Mouse (Mus musculus) bone marrow macrophage, adult 2 months (primary cell): ENCODE measurements at regions not wholly inside any gene's neighbourhood (a gene's known extent, or its start where the extent isn't known, plus 50 kb on each side); places are given as distances from the start of the nearest gene placed in this dataset.

Source experiments
- H3K27ac ChIP-seq: 2 replicates; pipeline ENCODE4 v1.5.1; 2012; ENCODE audit warnings: low read depth, low read length; ENCODE audit not compliant: insufficient read depth
- H3K4me1 ChIP-seq: 2 replicates; pipeline ENCODE4 v1.6.1; 2012; ENCODE audit warnings: low read length; ENCODE audit not compliant: control insufficient read depth, insufficient read depth
- H3K4me3 ChIP-seq: 2 replicates; pipeline ENCODE4 v1.5.1; 2012; ENCODE audit warnings: mild to moderate bottlenecking, low read length, moderate library complexity; ENCODE audit not compliant: insufficient read depth
- CTCF ChIP-seq: IDR thresholded peaks from 2 replicates; pipeline ENCODE4 v1.5.1; 2012; ENCODE audit warnings: low read depth, mild to moderate bottlenecking, low read length, moderate library complexity
- POLR2A ChIP-seq: IDR thresholded peaks from 2 replicates; pipeline ENCODE4 v1.6.1; 2012; ENCODE audit warnings: mild to moderate bottlenecking, low read depth, low read length, borderline replicate concordance

- Histone ChIP-seq H3K27ac (no peak overlapping the region), H3K4me1 (no peaks in the 10 kb centered on the region)
- TF ChIP-seq CTCF, result no peak
- TF ChIP-seq POLR2A, result no peak
These were observed 175.5 kb downstream of the Vrk1 start for GRCm38 (mm10) chr12:106185398-106186077.

GRCm38 (mm10) chr12:106186501-106186900 lies 176.5 kb downstream of the Vrk1 start:
- Histone ChIP-seq H3K27ac (no peak overlapping the region), H3K4me3 (no peak overlapping the region), H3K4me1 (no peaks in the 10 kb centered on the region)
- TF ChIP-seq POLR2A, result no peak
- TF ChIP-seq CTCF, result no peak

More at GRCm38 (mm10) chr12:106185398-106186077, 175.5 kb downstream of the Vrk1 start:
- H3K4me3 ChIP-seq, result no peak overlapping the region

- Histone ChIP-seq H3K4me3 (no peak overlapping the region), H3K4me1 (no peaks in the 10 kb centered on the region), H3K27ac (no peak overlapping the region)
- TF ChIP-seq POLR2A, result no peak
- TF ChIP-seq CTCF, result no peak
These were observed 181.7 kb downstream of the Vrk1 start for GRCm38 (mm10) chr12:106191771-106192170.

GRCm38 (mm10) chr12:106199302-106199701 lies 189.3 kb downstream of the Vrk1 start:
- TF ChIP-seq CTCF, result no peak
- TF ChIP-seq POLR2A, result no peak
- H3K4me1 ChIP-seq, result no peaks in the 10 kb centered on the region
- H3K4me3 ChIP-seq, result no peak overlapping the region
- no peak overlapping the region for H3K27ac ChIP-seq

GRCm38 (mm10) chr12:106203526-106203925 lies 193.5 kb downstream of the Vrk1 start:
- TF ChIP-seq POLR2A (no peak), CTCF (no peak)
- Histone ChIP-seq H3K4me3 (no peak overlapping the region), H3K27ac (no peak overlapping the region), H3K4me1 (no peaks in the 10 kb centered on the region)

- no peaks in the 10 kb centered on the region for H3K4me1 ChIP-seq
- no peak overlapping the region for H3K4me3 ChIP-seq
- H3K27ac ChIP-seq, result no peak overlapping the region
- TF ChIP-seq POLR2A (no peak), CTCF (no peak)
These were observed 200.9 kb downstream of the Vrk1 start for GRCm38 (mm10) chr12:106210959-106211358.

GRCm38 (mm10) chr12:106211488-106211887 lies 201.5 kb downstream of the Vrk1 start:
- no peaks in the 10 kb centered on the region for H3K4me1 ChIP-seq
- TF ChIP-seq POLR2A (no peak), CTCF (no peak)
- H3K27ac ChIP-seq, result no peak overlapping the region
- no peak overlapping the region for H3K4me3 ChIP-seq

- Histone ChIP-seq H3K27ac (no peak overlapping the region), H3K4me3 (no peak overlapping the region), H3K4me1 (no peaks in the 10 kb centered on the region)
- TF ChIP-seq CTCF (no peak), POLR2A (no peak)
These were observed 202.4 kb downstream of the Vrk1 start for GRCm38 (mm10) chr12:106212397-106212796.

- Histone ChIP-seq H3K4me1 (no peaks in the 10 kb centered on the region), H3K4me3 (no peak overlapping the region), H3K27ac (no peak overlapping the region)
- TF ChIP-seq CTCF (no peak), POLR2A (no peak)
These were observed 210.0 kb downstream of the Vrk1 start for GRCm38 (mm10) chr12:106220071-106220470.

- Histone ChIP-seq H3K4me3 (no peak overlapping the region), H3K4me1 (no peaks in the 10 kb centered on the region), H3K27ac (no peak overlapping the region)
- TF ChIP-seq CTCF (no peak), POLR2A (no peak)
These were observed 216.2 kb downstream of the Vrk1 start for GRCm38 (mm10) chr12:106226276-106226675.
